Mouse (Mus musculus): ENCODE measurements around the gene Unc13c. TPM values are rescaled to one million over a fixed set of nuclear protein-coding genes. Genes with fewer than 3 reads are reported as not detected.

The Unc13c gene
- polyA plus RNA-seq, 1 experiment from 2014 or later, result 7.6 TPM

DNA sequence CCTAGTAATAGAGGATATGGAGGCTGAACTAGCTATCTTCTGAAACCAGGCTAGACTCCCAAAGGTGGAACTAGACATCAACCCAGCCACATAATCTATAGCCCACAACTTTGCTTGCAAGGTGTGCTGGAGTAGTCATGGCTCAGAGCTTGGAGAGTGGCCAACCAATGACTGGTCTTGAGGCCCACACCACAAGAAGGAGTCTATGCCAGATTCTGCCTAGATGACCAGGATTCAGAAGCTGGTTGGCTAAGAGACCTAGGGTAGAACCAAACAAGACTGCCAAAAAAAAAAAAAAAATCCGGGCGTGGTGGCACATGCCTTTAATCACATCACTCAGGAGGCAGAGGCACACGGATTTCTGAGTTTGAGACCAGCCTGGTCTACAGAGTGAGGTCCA lies 70.2 kb downstream of the Unc13c start:
- H3K9me3 ChIP-seq (ENCODE audit: control insufficient read depth, low read length), result peaks cover 3% of the 10 kb centered on the region; the same call in 1 of the 2 replicates

DNA sequence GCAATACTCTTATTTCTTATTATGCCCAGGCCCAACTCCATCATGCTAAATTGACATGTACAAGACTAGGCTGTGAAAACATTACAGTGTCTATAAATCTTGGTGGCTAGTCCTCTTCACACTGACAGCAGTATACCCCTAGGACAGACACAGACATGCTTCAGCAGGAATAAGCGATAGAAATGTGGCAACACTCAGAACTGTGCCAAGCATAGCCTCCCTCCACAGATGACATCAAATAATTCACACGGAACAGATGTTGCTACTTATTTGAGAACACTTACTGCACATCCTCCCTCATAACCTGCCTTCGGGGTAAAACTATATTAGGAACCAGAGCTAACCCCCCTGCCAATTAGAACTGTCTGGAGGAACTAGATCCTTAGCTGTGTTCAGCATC lies 72.6 kb downstream of the Unc13c start:
- 75% methylated on average over 3 of the region's 3 CpGs for WGBS
- no peak overlapping the region for H3K4me3 ChIP-seq (ENCODE audit: low read length)
- H3K36me3 ChIP-seq (ENCODE audit: control insufficient read depth, insufficient read depth, low read length), result no peaks in the 10 kb centered on the region
- no peak overlapping the region for H3K4me2 ChIP-seq (ENCODE audit: low read length)
- ATAC-seq, result peak; percentile 68
- no peak overlapping the region for H3K9ac ChIP-seq (ENCODE audit: low read depth, low read length)
- H3K9me3 ChIP-seq (ENCODE audit: control insufficient read depth, low read length), result peaks cover 3% of the 10 kb centered on the region; the same call in 1 of the 2 replicates
- H3K4me1 ChIP-seq (ENCODE audit: control insufficient read depth, insufficient read depth, low read depth, low read length), result no peaks in the 10 kb centered on the region
- no peak overlapping the region for H3K27ac ChIP-seq (ENCODE audit: low read depth, low read length)
- H3K27me3 ChIP-seq (replicated peaks; ENCODE audit: control insufficient read depth, insufficient read depth, low read length), result no peaks in the 10 kb centered on the region

More for the DNA sequence above, 70.2 kb downstream of the Unc13c start:
- H3K9ac ChIP-seq (ENCODE audit: low read depth, low read length), result no peak overlapping the region
- WGBS, result 88% methylated on average over 3 of the region's 3 CpGs
- no peak overlapping the region for H3K4me3 ChIP-seq (ENCODE audit: low read length)
- no peak overlapping the region for H3K27ac ChIP-seq (ENCODE audit: low read depth, low read length)
- no peaks in the 10 kb centered on the region for H3K4me1 ChIP-seq (ENCODE audit: control insufficient read depth, insufficient read depth, low read depth, low read length)
- H3K36me3 ChIP-seq (ENCODE audit: control insufficient read depth, insufficient read depth, low read length), result no peaks in the 10 kb centered on the region
- H3K4me2 ChIP-seq (ENCODE audit: low read length), result no peak overlapping the region
- H3K27me3 ChIP-seq (replicated peaks; ENCODE audit: control insufficient read depth, insufficient read depth, low read length), result no peaks in the 10 kb centered on the region
- no peak for ATAC-seq

DNA sequence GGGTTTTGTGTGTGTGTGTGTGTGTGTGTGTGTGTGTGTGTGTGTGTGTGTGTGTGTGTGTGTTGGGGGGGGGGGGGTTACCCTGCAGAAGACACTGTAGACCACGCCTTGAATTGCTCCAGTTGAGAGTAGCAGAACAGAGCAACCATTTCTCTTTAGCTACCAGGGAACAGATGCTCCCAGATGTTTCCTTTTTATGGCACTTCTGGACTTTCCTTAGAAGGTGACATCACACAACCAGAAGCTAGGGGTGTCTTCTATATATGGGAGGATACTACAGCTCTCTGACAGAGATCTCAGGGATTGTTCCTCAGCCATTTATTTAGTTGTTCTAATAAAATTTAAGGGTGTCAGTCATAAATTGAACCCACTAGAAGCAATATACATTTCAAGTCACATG lies 85.2 kb downstream of the Unc13c start:
- Histone ChIP-seq H3K4me1 (ENCODE audit: control insufficient read depth, insufficient read depth, low read depth, low read length) (no peaks in the 10 kb centered on the region; the same call in 1 of the 2 replicates), H3K27ac (ENCODE audit: low read depth, low read length) (no peak overlapping the region), H3K4me3 (ENCODE audit: low read length) (no peak overlapping the region), H3K9ac (ENCODE audit: low read depth, low read length) (no peak overlapping the region), H3K4me2 (ENCODE audit: low read length) (no peak overlapping the region), H3K27me3 (replicated peaks; ENCODE audit: control insufficient read depth, insufficient read depth, low read length) (no peaks in the 10 kb centered on the region), H3K36me3 (ENCODE audit: control insufficient read depth, insufficient read depth, low read length) (no peaks in the 10 kb centered on the region), H3K9me3 (ENCODE audit: control insufficient read depth, low read length) (no peaks in the 10 kb centered on the region)
- no peak for ATAC-seq
- 90% methylated on average over 1 of the region's 1 CpGs for WGBS

DNA sequence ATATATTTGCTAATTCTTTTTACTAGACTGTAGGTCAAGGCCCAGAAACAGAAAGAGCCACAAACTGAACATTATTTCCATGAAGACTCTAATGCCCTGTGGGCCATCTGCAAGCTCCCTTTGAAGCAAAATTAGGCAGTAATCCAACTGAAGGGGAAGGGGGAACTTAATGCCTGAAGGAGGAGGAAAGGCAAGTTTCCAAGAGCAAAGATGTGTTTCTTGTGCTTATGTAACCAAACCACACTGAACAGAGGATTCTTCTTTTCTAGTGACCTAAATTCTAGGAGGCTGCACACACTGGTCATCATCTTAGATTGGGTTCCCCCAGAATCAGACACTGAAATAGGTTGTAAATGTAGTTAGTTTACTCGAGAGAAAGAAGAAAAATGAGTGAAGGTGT lies 85.6 kb downstream of the Unc13c start:
- Histone ChIP-seq H3K27me3 (replicated peaks; ENCODE audit: control insufficient read depth, insufficient read depth, low read length) (no peaks in the 10 kb centered on the region), H3K9me3 (ENCODE audit: control insufficient read depth, low read length) (no peaks in the 10 kb centered on the region), H3K27ac (ENCODE audit: low read depth, low read length) (peak overlapping the region; percentile 48; the same call in 1 of the 2 replicates), H3K9ac (ENCODE audit: low read depth, low read length) (no peak overlapping the region), H3K36me3 (ENCODE audit: control insufficient read depth, insufficient read depth, low read length) (no peaks in the 10 kb centered on the region), H3K4me3 (ENCODE audit: low read length) (no peak overlapping the region), H3K4me1 (ENCODE audit: control insufficient read depth, insufficient read depth, low read depth, low read length) (no peaks in the 10 kb centered on the region; the same call in 1 of the 2 replicates), H3K4me2 (ENCODE audit: low read length) (no peak overlapping the region)
- 68% methylated on average over 1 of the region's 1 CpGs for WGBS
- no peak for ATAC-seq

DNA sequence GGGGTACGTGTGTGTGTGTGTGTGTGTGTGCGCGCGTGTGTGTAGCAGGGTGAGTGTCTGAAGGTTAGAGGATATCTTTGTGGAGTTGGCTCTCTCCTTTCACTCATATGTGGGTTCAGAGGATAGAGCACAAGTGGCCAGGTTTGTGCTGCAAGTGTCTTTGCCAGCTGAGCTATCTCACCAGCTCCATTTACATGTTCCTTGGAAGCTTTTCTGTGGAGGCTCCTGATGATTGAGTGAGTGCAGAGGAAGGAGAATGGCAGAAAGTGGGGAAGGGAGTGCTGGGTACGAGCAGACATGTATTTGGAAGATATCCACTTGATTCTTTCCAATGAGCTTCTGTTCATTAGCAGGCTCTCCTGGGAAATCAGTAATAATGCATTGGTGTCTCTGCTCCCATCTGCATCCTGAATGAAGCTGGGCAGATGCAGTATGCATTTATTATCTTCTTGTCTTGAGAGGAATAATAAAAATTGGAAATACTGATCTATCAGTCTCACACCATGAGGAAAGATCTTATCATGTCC lies 86.3 kb downstream of the Unc13c start:
- no peak overlapping the region for H3K9ac ChIP-seq (ENCODE audit: low read depth, low read length)
- H3K9me3 ChIP-seq (ENCODE audit: control insufficient read depth, low read length), result no peaks in the 10 kb centered on the region
- H3K4me2 ChIP-seq (ENCODE audit: low read length), result no peak overlapping the region
- WGBS, result 78% methylated on average over 5 of the region's 5 CpGs
- no peak overlapping the region for H3K4me3 ChIP-seq (ENCODE audit: low read length)
- no peaks in the 10 kb centered on the region for H3K36me3 ChIP-seq (ENCODE audit: control insufficient read depth, insufficient read depth, low read length)
- no peaks in the 10 kb centered on the region for H3K27me3 ChIP-seq (replicated peaks; ENCODE audit: control insufficient read depth, insufficient read depth, low read length)
- ATAC-seq, result peak; percentile 52; the same call in 1 of the 2 replicates
- H3K27ac ChIP-seq (ENCODE audit: low read depth, low read length), result no peak overlapping the region
- H3K4me1 ChIP-seq (ENCODE audit: control insufficient read depth, insufficient read depth, low read depth, low read length), result no peaks in the 10 kb centered on the region; the same call in 1 of the 2 replicates

DNA sequence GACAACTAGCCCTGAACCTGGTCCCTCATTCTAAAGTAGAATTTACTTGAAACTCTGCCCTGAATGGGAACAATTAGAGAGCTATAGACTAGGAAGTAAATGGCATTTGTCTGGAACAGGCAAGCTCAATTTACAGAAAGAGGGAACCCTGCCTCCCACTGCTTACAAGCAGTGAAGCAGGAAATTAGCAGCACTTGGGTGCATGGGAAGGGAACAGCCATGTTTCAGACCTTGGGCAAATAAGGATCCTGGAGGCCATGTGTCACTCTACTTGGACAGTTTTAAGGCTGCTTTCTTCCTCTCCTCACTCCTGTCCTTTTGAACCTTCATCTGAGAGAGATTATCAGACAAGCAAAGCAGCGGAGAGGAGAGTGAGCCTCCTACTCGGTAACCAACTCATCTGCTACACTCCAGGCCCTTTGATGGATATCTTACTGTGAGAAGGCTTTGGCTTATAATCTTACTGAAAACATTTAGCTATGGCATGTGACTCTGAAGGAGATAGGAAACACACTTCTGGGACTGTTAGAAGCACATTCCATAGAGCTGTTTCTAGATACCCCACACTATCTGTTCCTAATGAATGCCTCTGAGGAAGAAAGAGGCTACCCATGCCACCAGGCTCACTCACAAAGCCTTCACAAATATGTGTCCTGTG lies 101.2 kb downstream of the Unc13c start:
- Histone ChIP-seq H3K4me1 (ENCODE audit: control insufficient read depth, insufficient read depth, low read depth, low read length) (no peaks in the 10 kb centered on the region), H3K36me3 (ENCODE audit: control insufficient read depth, insufficient read depth, low read length) (no peaks in the 10 kb centered on the region), H3K27me3 (replicated peaks; ENCODE audit: control insufficient read depth, insufficient read depth, low read length) (no peaks in the 10 kb centered on the region), H3K27ac (ENCODE audit: low read depth, low read length) (no peak overlapping the region; the same call in 1 of the 2 replicates), H3K4me3 (ENCODE audit: low read length) (no peak overlapping the region), H3K9me3 (ENCODE audit: control insufficient read depth, low read length) (0 out of 2 replicates have a peak, but pooled peaks cover 2% of the 10 kb centered on the region), H3K9ac (ENCODE audit: low read depth, low read length) (no peak overlapping the region), H3K4me2 (ENCODE audit: low read length) (no peak overlapping the region)
- 50% methylated on average over 2 of the region's 2 CpGs for WGBS
- ATAC-seq, result no peak

DNA sequence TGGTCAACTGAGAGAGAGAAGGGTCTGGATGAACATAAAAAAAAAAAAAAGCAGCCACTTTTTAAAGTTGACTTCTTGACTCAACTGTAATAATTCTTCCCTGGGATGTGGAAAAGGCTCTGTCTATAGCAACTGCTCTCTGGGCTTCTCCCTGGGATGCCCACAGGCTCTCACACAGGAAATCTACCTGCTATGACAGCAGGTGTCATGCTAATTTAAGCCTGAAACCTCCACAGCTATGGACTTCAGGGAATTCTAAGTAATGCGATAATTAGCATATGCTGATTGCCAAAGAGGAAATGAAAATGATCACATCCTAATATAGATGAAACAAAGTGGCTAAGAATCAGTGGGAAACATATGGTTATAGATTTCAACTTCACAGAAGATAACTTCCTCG lies 102.1 kb downstream of the Unc13c start:
- no peak for ATAC-seq
- 75% methylated on average over 2 of the region's 2 CpGs for WGBS

DNA sequence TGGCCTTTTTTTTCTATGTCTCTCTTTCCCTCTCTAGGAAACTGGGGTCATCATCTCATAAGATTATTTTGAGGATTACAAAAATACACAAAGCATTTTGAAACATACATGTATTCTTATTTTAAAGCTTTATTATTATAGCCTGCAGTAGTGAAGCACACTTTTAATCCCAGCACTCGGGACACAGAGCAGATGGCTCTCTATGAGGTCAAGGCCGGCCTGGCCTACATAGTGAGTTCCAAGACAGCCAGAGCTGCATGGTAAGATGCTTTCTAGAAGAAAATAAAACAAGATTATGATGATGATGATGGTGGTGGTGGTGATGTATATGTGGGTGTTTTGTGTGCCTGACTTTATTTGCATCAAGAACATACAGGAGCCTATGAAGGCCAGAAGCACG lies 109.3 kb downstream of the Unc13c start:
- H3K9ac ChIP-seq (ENCODE audit: low read depth, low read length), result no peak overlapping the region
- no peaks in the 10 kb centered on the region for H3K9me3 ChIP-seq (ENCODE audit: control insufficient read depth, low read length)
- H3K4me3 ChIP-seq (ENCODE audit: low read length), result no peak overlapping the region
- WGBS, result 92% methylated on average over 3 of the region's 3 CpGs
- no peaks in the 10 kb centered on the region for H3K36me3 ChIP-seq (ENCODE audit: control insufficient read depth, insufficient read depth, low read length)
- no peak overlapping the region for H3K27ac ChIP-seq (ENCODE audit: low read depth, low read length)
- H3K27me3 ChIP-seq (replicated peaks; ENCODE audit: control insufficient read depth, insufficient read depth, low read length), result no peaks in the 10 kb centered on the region
- no peak for ATAC-seq
- no peak overlapping the region for H3K4me2 ChIP-seq (ENCODE audit: low read length)
- no peaks in the 10 kb centered on the region for H3K4me1 ChIP-seq (ENCODE audit: control insufficient read depth, insufficient read depth, low read depth, low read length)

More for the DNA sequence above, 102.1 kb downstream of the Unc13c start:
- Histone ChIP-seq H3K9ac (ENCODE audit: low read depth, low read length) (no peak overlapping the region), H3K4me1 (ENCODE audit: control insufficient read depth, insufficient read depth, low read depth, low read length) (no peaks in the 10 kb centered on the region), H3K27ac (ENCODE audit: low read depth, low read length) (no peak overlapping the region), H3K27me3 (replicated peaks; ENCODE audit: control insufficient read depth, insufficient read depth, low read length) (no peaks in the 10 kb centered on the region), H3K9me3 (ENCODE audit: control insufficient read depth, low read length) (no peaks in the 10 kb centered on the region), H3K36me3 (ENCODE audit: control insufficient read depth, insufficient read depth, low read length) (no peaks in the 10 kb centered on the region), H3K4me3 (ENCODE audit: low read length) (no peak overlapping the region), H3K4me2 (ENCODE audit: low read length) (no peak overlapping the region)

DNA sequence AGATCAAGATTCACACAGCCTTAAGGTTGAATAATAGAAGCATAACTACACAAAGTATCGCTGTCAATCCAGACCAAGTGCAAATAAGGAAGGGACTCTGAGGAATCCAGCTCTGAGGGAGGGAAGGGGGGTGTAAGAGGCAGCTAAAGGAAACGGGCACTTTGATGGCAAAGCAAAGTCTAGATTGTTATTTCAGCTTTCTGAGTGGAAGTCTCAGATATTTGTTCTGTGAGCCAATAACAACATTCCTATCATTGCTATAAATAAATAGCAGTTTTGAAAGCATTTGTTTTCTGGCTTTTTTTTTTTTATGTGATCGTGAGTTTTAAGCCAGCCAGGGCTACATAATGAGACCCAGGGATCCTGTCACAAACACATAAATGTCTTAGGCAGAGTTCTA lies 114.5 kb downstream of the Unc13c start:
- Histone ChIP-seq H3K27ac (ENCODE audit: low read depth, low read length) (no peak overlapping the region), H3K27me3 (replicated peaks; ENCODE audit: control insufficient read depth, insufficient read depth, low read length) (no peaks in the 10 kb centered on the region), H3K36me3 (ENCODE audit: control insufficient read depth, insufficient read depth, low read length) (no peaks in the 10 kb centered on the region), H3K4me2 (ENCODE audit: low read length) (no peak overlapping the region), H3K4me3 (ENCODE audit: low read length) (no peak overlapping the region), H3K4me1 (ENCODE audit: control insufficient read depth, insufficient read depth, low read depth, low read length) (no peaks in the 10 kb centered on the region), H3K9me3 (ENCODE audit: control insufficient read depth, low read length) (no peaks in the 10 kb centered on the region), H3K9ac (ENCODE audit: low read depth, low read length) (no peak overlapping the region)
- 69% methylated on average over 3 of the region's 3 CpGs for WGBS
- ATAC-seq, result no peak

Data from hindbrain, embryonic 16.5 days (tissue).